Mouse (Mus musculus) heart, adult 2 months (tissue): ENCODE measurements around the gene Ttc33. TPM values are rescaled to one million over a fixed set of nuclear protein-coding genes. Genes with fewer than 3 reads are reported as not detected.

Experiments used
- DNase-seq, 2 experiments: peaks; one replicate each; pipeline ENCODE4 v3.0.0; 2021
- H3K27ac ChIP-seq: fragments of 200-600 bp; 2 replicates; pipeline ENCODE4 v1.8.1; 2022
- H3K27me3 ChIP-seq: fragments of 200-500 bp; 2 replicates; pipeline ENCODE4 v1.6.1; 2012; ENCODE audit warnings: mild to moderate bottlenecking, low read length, inconsistent platforms, mixed read lengths; ENCODE audit not compliant: control insufficient read depth, insufficient read depth
- H3K36me3 ChIP-seq: fragments of 200-500 bp; 2 replicates; pipeline ENCODE4 v1.6.1; 2012; ENCODE audit warnings: low read length, inconsistent platforms; ENCODE audit not compliant: control insufficient read depth, insufficient read depth
- H3K4me1 ChIP-seq: fragments of 200-500 bp; 2 replicates; pipeline ENCODE4 v1.6.1; 2011; ENCODE audit warnings: low read length; ENCODE audit not compliant: control insufficient read depth, insufficient read depth
- H3K4me3 ChIP-seq: fragments of 200-600 bp; 2 replicates; pipeline ENCODE4 v1.8.1; 2022
- H3K79me2 ChIP-seq: fragments of 200-500 bp; replicated peaks from 2 replicates; pipeline ENCODE4 v1.6.1; 2012; ENCODE audit warnings: mild to moderate bottlenecking, inconsistent platforms, low read length, moderate library complexity, mixed read lengths; ENCODE audit not compliant: control insufficient read depth, insufficient read depth
- H3K9ac ChIP-seq: fragments of 200-500 bp; 2 replicates; pipeline ENCODE4 v1.6.1; 2012; ENCODE audit warnings: low read depth, mild to moderate bottlenecking, control low read depth, inconsistent platforms, low read length, mixed read lengths
- CTCF ChIP-seq: fragments of 200-600 bp; IDR thresholded peaks from 2 replicates; pipeline ENCODE4 v1.8.1; 2022; ENCODE audit warnings: antibody characterized with exemption, mild to moderate bottlenecking, moderate library complexity
- EP300 ChIP-seq: fragments of 200-500 bp; IDR thresholded peaks from 2 replicates; pipeline ENCODE4 v1.6.1; 2011; ENCODE audit warnings: low read depth, low read length, control low read depth; ENCODE audit not compliant: insufficient read depth
- POLR2A ChIP-seq: fragments of 200-500 bp; IDR thresholded peaks from 2 replicates; pipeline ENCODE4 v1.6.1; 2011; ENCODE audit warnings: mild to moderate bottlenecking, low read depth, low read length, control low read depth; ENCODE audit not compliant: insufficient read depth
- WGBS: fragments of 180-500 bp; shearing (Covaris S2); methylation state at CpG from one replicate; pipeline ENCODE4 v1.1.7; 2018; 5-methylcytosine and 5-hydroxymethylcytosine counted together
- intact Hi-C: fragments of 180-260 bp; cut with DNase I; formaldehyde crosslinking; loops from one replicate; pipeline ENCODE4 v1.15.1; 2025
- polyA plus RNA-seq: library from polyadenylated mRNA; depleted of rRNA; stranded (reverse); fragments of >200 nt; gene quantifications from 2 replicates; pipeline ENCODE4 v1.2.3, GENCODE M21; 2012; rRNA removed
- total RNA-seq, 2 experiments: library from RNA; stranded (reverse); gene quantifications; 2 replicates each; pipeline ENCODE4 v1.2.3; 2021

Ttc33 gene
- total and polyA plus RNA-seq, 3 experiments, result 10.4 to 45.2 (median 37.5) TPM

GRCm38 (mm10) chr15:5262095-5262667 is 76.9 kb downstream of the Ttc33 start:
- Histone ChIP-seq H3K4me3 (no peak overlapping the region), H3K27ac (no peak overlapping the region)
- 57% methylated on average over 13 of the region's 13 CpGs for WGBS

GRCm38 (mm10) chr15:5262874-5263504 is 77.7 kb downstream of the Ttc33 start:
- H3K36me3 ChIP-seq, result no peaks in the 10 kb centered on the region
- H3K4me3 ChIP-seq, result no peak overlapping the region
- H3K4me1 ChIP-seq, result peaks cover 2% of the 10 kb centered on the region
- no peak for DNase-seq
- intact Hi-C loops, result no loop called here
- no peak overlapping the region for H3K9ac ChIP-seq
- H3K79me2 ChIP-seq, result no peaks in the 10 kb centered on the region
- WGBS, result 81% methylated on average over 10 of the region's 10 CpGs
- no peaks in the 10 kb centered on the region for H3K27me3 ChIP-seq
- H3K27ac ChIP-seq, result no peak overlapping the region
- TF ChIP-seq CTCF, result no peak
- TF ChIP-seq POLR2A, result no peak
- no peak for TF ChIP-seq EP300

More at GRCm38 (mm10) chr15:5262095-5262667, 76.9 kb downstream of the Ttc33 start:
- H3K27me3 ChIP-seq, result no peaks in the 10 kb centered on the region
- H3K4me1 ChIP-seq, result peaks cover 2% of the 10 kb centered on the region
- no peaks in the 10 kb centered on the region for H3K79me2 ChIP-seq
- intact Hi-C loops, result no loop called here
- no peak for DNase-seq
- no peak for TF ChIP-seq CTCF
- TF ChIP-seq POLR2A, result no peak
- no peak for TF ChIP-seq EP300
- H3K9ac ChIP-seq, result no peak overlapping the region
- H3K36me3 ChIP-seq, result no peaks in the 10 kb centered on the region

GRCm38 (mm10) chr15:5266095-5266494 is 80.8 kb downstream of the Ttc33 start:
- Histone ChIP-seq H3K27me3 (no peaks in the 10 kb centered on the region), H3K79me2 (no peaks in the 10 kb centered on the region), H3K4me3 (no peak overlapping the region), H3K36me3 (no peaks in the 10 kb centered on the region), H3K27ac (no peak overlapping the region), H3K4me1 (peaks cover 2% of the 10 kb centered on the region), H3K9ac (no peak overlapping the region)
- TF ChIP-seq POLR2A, result no peak
- no peak for TF ChIP-seq EP300
- TF ChIP-seq CTCF, result no peak
- WGBS, result 38% methylated on average over 3 of the region's 3 CpGs
- no peak for DNase-seq
- intact Hi-C loops, result no loop called here

Other genes starting within 250 kb of the Ttc33 start
- 1 to 10 TPM; 1.8 to 5.7 TPM for gene C7, start 121.8 kb upstream of the Ttc33 start, total RNA-seq
- 1.6 and 4.1 TPM in 2 replicates for gene C7, start 121.8 kb upstream of the Ttc33 start, polyA plus RNA-seq
- 1 to 10 TPM; 6.5 to 8.3 TPM for gene Card6, start 77.0 kb upstream of the Ttc33 start, total RNA-seq
- gene Card6, start 77.0 kb upstream of the Ttc33 start, polyA plus RNA-seq, result 2.4 and 2.9 TPM in 2 replicates
- 100 to 1,000 TPM; 186 to 228 TPM for gene Rpl37, start 68.9 kb upstream of the Ttc33 start, total RNA-seq
- gene Rpl37, start 68.9 kb upstream of the Ttc33 start, polyA plus RNA-seq, result 382 and 405 TPM in 2 replicates
- gene Prkaa1, start 41.7 kb upstream of the Ttc33 start, total RNA-seq, result 10 to 100 TPM; 12.6 to 13.9 TPM
- gene Prkaa1, start 41.7 kb upstream of the Ttc33 start, polyA plus RNA-seq, result 4.6 and 8.9 TPM in 2 replicates
- 1 to 10 TPM; 1.8 to 2.8 TPM for gene Ptger4, start 58.7 kb downstream of the Ttc33 start, total RNA-seq
- gene Ptger4, start 58.7 kb downstream of the Ttc33 start, polyA plus RNA-seq, result 2.9 and 4.4 TPM in 2 replicates